ENCODE assay signal across 14 mouse cellular contexts in the genomic region with DNA sequence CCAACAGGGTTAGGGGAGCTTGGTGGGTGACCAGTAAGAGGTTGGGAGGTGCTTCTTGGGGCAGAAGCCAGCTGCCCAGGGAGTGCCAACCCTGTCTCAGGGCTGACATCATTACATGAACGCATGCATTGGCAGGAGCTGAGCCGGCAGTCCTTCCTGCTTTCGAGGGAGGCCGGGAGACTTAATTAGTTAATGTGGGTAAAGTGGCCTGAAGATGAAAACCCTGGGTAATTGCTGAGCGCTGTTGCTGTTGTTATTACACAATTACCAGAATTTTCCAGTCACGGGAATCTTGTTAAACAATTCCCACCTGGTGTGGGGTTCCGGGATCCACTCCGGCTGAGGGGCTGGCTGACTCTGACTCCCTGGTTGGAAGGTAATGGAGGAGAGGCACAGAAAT.
"Had no signal": no experiment of that assay in that cellular context is flagged by ENCODE, and none has a peak within 500 bp of the region (broad histone marks: within the 10 kb centered on the region; RNA-seq: fewer than 3 reads in every experiment).

No protein-coding gene starts in this region.

- DNase-seq: kidney, postnatal 25 days; liver; liver, embryonic 13.5 days; liver, postnatal 0 days; lung, postnatal 14 days; right cerebral cortex, adult 18-20 months; thymus, postnatal 4 days had no signal

- H3K36me3 ChIP-seq: liver, embryonic 13.5 days; lung, embryonic 15.5 days; midbrain, embryonic 15.5 days had no signal

- H3K9me3 ChIP-seq: liver, embryonic 13.5 days; lung, embryonic 15.5 days; megakaryocyte, embryonic 14.5 days; midbrain, embryonic 15.5 days had no signal

- H3K9ac ChIP-seq: liver, embryonic 13.5 days; liver, postnatal 0 days; lung, embryonic 15.5 days; midbrain, embryonic 15.5 days had no signal

- H3K4me1 ChIP-seq: liver, embryonic 13.5 days; megakaryocyte, embryonic 14.5 days had no signal

- H3K27me3 ChIP-seq: liver, embryonic 13.5 days had no signal

- ATAC-seq: liver, postnatal 0 days; midbrain, embryonic 15.5 days had no signal

- H3K27ac ChIP-seq: left cerebral cortex, adult 2 months; liver, embryonic 13.5 days; lung, embryonic 15.5 days; macrophage; midbrain, embryonic 15.5 days; stomach, postnatal 0 days had no signal

- H3K4me3 ChIP-seq: left cerebral cortex, adult 2 months; liver, embryonic 13.5 days; lung, embryonic 15.5 days; megakaryocyte, embryonic 14.5 days; midbrain, embryonic 15.5 days had no signal

- H3K4me2 ChIP-seq: liver, embryonic 13.5 days; lung, embryonic 15.5 days; midbrain, embryonic 11.5 days; midbrain, embryonic 15.5 days had no signal
